Mouse (Mus musculus) thymus, postnatal 36 days (tissue): Measurements from ENCODE around the gene Nudt14.

Experiments used
- DNase-seq, 2 experiments: peaks; one replicate each; pipeline ENCODE4 v3.0.0; 2022; ENCODE audit warnings: mixed read lengths in 2 of 2

Nudt14 gene

DNA sequence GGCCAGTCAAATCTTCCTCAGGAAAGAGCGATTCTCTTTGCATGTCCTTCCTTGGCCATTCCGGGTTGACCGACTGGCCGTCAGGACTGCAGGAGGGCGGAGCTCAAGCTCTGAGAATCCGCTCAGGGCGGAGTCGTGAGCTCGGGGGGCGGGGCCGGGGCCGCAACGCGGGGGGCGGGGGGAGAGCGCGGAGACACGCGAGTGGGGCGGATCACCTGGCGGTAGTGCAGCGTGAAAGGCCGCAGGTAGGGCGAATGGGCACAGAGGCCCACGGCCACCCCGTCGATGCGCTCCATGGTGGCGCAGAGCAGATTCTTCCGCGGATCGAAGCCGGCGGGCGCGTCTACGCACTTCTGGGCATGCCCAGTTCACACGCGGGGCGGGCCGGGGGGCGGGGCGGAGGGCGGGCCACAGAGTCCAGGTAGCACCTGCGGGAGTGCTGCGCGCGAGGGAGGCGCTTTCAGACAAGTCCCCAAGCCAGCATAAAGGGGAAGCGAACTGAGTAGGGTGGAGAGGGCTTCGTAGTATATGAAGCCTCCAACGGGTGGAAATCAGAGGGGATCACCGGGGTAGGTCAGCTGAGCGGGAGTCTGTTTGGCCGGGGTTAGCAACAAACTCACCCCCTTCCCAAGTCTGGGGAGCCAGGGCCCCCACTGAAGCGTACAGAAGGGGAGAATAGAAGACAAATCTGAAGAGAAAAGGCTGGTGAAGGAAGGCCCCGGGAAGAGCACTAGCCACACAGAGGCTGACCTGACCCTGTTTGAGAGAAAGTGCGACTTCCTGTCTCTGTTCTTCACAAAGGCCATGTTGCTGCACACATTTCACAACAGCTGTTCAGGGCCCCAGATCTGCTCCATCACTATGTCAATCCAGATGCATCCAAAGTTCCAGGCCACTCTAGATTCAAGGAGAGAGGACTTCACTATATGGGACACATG, at the start of gene Nudt14:
Gene Nudt14 (minus strand): TSS at position 349 of the 938 bp plus-strand sequence.
- peak; percentile 75 to 79 for DNase-seq

DNA sequence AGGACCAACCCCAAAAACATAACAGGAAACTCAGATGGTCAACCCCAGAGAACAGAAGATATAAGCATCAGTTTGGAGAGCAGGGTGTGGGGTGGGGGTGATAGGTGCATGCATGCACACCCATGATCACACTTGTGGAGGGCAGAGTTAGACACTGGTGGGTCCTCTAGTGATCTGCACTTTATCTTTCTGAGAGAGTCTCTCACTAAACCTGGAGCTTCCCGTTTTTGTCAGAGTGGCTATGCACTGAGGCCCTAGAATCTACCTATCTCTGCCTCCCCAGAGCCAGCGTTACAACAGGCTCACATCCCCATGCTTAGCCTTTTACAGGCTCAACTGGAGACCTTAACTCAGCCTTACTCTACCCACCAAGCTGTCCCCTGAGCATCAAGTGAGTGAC, 49.5 kb upstream of the Nudt14 start:
- no peak for DNase-seq

DNA sequence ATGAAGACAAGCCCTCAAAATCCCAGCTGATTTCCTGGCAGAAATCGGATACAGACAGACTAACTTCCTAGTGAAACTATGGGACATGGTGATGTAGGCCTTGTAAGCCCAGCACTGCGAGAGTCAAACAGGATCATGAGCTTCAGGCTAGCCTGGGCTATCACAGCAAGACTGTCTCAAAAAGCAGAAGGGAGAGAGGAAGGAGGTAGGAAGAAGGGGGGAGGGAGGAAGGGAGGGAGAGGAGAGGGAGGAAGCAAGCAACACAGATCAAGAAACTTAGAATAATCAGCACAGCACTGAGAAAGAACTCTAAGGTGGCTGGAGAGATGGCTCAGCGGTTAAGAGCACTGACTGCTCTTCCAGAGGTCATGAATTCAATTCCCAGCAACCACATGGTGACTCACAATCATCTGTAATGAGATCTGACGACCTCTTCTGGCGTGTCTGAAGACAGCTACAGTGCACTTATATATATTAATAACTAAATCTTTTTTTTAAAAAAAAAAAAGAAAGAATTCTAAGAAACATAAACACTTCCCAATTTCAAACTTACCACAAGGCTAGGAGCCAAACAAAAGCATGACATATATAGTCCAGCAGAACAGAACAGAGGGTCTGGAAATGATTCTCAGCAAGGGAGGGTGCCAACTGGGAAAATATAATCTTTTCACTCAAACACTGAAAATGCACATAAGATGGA, 48.9 kb upstream of the Nudt14 start:
- DNase-seq, result no peak

DNA sequence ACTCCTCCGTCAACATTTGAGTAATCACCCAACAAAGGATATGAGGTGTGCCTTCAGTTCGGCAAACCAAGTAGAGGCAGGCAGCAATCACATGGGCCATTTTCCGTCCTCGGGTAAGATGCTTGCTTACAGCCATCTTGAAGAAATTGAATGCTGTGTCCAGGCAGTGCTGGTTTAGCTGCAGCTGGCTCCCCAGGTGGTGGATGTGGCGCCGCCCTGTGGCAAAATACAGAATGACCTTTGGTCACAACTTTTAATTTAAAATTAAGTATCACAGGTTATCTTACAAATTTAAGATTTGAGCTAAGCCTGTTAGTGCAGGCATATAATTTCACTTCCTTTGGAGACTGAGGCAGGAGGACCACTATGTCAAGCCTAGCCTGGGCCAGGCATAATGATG, 46.0 kb upstream of the Nudt14 start:
- peak; percentile 42 to 51 for DNase-seq

DNA sequence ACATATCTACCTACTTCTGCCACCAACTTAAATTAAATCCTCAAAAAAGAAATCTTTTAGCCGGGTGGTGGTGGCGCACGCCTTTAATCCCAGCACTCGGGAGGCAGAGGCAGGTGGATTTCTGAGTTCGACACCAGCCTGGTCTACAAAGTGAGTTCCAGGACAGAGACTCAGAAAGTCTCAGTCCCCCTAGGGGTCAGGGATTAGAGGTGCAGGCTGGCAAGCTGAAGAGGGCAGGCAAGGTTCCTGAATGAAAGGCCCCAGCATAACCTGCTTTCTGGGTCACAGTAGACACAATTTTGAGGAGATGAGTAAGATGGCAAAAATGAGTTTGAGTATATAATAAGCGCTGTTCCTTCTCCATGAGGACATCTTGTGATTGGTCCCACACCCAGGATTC, 43.4 kb upstream of the Nudt14 start:
- DNase-seq, result peak; percentile 29 to 34

DNA sequence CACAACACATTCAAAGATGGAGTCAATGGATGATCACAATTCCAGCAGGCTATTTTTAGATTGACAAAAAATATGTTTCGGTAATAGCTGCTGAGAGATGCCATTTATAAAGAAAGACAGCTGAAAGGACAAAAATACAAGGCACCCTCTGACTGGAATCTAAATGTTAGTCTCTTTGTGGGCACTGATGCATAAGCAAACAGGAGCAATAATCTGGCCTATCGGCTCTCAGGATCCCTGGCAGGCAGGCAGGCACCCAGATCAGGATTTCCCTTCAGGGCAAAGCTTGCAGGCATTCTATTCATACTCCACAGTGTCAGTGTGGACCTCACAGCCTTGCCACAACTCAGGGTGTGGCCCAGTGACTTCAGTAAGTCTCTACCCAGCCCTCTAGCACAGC, 40.1 kb upstream of the Nudt14 start:
- no peak for DNase-seq

DNA sequence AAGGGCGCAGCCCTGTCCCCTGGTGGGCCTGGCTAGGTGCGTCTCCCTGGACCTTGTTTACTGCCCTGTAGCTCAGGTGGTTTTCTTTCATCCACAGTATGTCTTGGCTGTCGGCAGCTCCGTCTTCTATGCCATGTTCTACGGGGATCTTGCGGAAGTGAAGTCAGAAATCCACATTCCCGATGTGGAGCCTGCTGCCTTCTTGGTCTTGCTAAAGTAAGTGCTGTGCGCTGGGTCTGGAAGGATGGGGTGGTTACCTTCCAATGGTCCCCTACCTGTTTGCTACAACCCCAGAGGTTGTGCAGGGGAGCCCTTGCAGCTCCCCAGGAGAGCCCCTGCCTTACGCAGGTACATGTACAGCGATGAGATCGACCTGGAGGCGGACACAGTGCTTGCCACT, 35.2 kb upstream of the Nudt14 start:
- no peak for DNase-seq

DNA sequence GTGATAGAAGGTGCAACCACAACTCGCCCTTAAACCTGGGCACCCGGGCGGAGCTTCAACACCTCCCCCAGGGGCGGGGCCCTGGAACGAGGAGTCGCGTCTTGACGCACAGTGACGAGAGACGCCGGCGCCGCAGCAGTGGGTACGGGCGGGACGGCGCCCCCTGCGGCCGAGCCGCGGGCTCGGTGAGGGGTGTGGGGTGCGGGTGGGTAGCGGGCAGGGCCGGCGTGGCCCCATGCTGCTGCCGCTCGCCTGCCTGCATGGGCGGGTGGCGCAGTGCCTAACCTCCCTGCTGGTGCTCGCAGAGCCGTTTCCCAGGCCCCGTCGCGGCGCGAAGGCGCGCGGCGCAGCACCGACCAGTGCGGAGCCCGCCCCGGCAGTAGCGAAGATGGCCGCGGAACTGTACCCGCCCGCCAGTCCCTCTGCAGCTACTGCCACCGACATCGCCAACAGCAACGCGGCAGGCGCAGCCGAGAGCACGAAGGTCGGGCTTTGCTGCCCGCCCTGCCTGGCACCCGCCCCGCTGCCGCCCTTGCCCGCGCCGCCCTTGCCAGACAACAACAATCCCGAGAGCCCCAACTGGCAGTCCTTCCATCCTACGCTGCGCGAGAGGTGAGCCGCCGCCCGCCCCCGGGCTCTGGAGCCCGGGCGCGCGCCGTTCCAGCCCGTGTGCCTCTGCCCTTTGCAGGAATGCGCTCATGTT, 34.6 kb upstream of the Nudt14 start, which contains the start of gene Btbd6:
Gene Btbd6 (plus strand): TSS at position 112 of the 703 bp plus-strand sequence.
- peak; percentile 89 to 93 for DNase-seq

DNA sequence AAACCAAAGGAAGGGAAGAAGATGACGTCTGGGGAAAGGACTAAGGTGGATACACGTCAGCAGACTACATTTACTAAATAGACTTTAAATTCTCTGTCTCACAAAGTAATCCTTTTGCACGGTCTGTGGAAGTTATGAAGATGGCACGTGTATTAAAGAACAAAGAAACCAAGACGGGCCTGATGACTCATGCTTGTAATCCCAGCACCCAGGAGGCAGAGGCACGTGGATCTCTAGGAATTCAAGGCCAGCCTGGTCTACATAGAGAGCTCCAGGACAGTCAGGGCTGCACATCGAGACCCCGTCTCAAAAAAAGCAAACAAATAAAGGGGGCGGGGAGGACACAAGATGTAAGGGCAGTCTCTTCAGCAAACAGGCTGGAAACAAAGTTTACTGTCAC, 32.8 kb upstream of the Nudt14 start:
- no peak for DNase-seq

DNA sequence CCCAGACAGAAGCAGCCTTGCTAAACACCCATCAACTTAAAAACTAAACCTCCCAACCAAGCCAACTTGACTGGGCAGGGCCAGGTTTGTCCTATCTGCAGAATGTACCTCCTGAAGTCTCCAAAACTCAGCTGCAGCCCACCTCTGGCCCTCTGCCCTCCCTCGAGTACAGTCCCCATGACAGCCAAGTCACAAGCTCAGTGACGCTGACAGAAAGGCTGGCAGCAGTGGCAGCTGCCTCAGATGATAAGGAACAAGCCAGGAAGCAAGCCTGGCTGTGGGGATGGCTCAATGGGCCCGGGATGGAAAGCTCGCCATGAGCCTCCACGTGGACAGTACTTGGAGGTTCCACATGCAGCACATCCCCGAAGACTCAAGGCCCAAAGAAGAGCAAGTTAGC, 27.7 kb upstream of the Nudt14 start:
- DNase-seq, result no peak

DNA sequence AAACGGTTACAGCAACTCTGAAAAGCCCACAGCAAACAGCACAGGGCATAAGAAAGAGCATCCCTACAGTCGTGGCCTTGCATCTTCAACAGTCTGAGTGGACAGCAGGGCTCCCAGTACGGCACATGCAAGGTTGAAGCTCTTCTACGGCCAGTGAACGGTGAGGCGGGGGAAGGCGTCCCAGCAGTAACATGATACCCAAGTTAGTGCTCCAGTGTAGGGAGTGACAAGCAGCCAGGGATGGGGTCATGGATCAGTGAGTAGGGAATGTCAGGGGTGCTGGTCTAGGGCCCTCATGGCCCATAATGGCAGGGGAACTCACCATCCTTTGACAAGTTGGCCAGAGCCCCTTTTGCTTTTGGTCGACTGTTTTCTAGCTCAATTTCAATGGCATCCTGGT, 27.0 kb upstream of the Nudt14 start:
- DNase-seq, result no peak

DNA sequence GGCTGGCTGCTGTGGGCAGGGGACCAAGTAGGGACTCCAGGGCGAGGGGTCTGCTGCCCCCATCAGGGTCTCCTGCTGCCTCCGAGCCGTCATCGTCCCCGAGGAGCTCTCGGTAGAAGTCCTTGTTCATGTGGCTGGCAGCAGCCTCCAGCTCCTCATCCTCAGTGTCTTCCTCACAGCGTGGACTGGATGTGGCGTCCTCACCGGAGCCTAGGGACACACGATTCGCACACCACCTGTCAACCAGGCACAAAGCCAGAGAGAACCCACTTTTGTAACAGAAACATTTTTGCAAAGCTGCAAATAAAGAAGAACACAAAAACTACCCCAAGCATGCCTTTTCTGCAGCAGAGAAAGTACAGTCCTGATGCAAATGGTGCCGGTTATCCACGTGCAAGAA, 23.9 kb upstream of the Nudt14 start:
- no peak for DNase-seq

DNA sequence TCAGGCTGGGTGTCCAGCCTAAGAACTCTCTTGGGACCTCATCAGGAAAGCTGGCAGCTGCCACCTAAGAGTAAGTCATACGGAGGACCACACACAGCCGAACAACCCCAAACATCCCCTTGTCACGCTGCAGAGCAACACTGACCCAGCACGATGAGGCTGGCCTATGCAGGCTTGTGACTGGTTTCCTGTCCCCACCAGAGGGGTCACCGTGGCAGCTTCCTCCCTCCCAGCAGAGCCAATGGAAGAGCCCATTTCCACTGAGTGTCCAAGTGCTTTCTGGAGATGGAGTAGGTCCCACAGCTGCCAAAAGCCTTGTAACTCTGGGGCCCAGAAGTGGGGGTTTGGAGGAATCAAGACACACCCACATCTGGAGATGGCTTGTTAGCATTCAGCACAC, 19.9 kb upstream of the Nudt14 start:
- no peak for DNase-seq

DNA sequence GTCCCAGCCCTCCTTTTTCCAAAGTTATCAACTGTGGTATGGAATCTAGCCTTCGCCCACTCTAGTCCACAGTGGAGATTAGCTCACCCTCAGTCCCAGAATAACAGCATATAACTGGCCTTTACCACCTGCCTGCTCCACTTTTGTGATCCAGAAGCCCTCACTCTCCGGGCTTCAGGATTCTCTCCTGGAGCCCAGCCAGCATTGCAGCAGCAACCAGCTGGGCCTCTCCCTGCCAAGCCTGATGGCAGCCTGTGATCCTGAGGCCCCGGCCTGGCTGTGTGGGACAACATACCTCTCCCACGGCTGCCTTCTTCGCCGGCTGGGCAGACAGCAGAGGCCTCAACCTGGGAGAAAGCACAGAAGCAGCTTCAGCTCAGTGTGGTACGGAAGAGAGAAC, 19.5 kb upstream of the Nudt14 start:
- DNase-seq, result no peak

DNA sequence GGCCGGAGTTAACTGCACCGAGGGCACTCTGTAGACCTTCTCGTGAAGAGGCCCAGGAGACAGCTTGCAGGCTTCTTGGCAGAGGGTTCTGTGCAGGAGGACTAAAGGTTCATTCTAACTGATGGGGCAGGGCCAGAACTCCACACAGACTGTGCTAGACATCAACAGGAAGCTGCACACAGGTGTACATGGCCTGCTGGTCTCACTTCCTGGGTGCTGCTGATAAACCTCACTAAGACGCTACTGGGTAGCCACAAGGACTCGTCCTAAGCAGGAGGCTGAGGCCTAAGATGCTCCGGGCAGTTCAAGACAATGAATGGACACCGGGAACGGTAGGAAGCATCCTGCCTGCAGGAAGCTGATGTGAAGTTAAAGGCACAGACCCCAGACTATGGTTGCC, 17.5 kb upstream of the Nudt14 start:
- peak; percentile 52 to 65 for DNase-seq

DNA sequence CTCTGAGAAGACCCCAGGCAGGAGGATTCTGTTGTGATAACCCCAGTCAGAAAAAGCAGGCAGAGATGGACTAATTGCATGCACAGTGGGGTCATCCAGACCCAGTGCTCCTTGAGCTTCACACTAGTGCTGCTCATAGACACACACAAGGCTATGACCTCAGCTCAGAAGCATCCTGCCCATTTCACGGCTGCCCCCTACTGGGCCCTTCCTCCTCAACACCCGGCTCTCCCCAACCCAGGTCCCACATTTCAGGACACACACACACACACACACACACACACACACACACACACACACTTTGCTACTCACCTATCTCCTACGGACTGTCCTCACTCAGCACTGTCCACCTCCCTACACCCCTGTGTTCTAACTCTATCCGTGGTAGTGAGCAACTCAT, 16.4 kb upstream of the Nudt14 start:
- peak; percentile 63 for DNase-seq

DNA sequence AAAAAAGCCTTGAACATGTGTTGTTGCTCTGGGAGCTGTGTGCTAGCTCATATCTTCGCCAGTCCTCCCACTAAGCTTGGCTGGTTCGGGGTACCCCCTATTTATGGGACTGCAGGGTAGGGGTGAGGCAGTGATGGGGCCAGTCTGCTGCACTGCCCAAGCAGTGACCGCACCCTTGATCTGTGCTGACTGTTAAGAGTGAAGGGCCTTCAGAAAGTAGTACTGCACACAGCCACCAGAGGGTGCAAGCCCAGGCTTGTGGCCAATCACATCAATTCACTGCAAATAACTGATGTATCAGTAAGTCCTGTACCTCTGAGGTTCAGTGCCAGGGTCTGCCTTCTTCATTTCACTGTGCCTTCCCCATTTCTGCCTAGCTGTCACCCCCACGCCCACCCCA, 13.9 kb upstream of the Nudt14 start:
- peak; percentile 67 to 74 for DNase-seq

DNA sequence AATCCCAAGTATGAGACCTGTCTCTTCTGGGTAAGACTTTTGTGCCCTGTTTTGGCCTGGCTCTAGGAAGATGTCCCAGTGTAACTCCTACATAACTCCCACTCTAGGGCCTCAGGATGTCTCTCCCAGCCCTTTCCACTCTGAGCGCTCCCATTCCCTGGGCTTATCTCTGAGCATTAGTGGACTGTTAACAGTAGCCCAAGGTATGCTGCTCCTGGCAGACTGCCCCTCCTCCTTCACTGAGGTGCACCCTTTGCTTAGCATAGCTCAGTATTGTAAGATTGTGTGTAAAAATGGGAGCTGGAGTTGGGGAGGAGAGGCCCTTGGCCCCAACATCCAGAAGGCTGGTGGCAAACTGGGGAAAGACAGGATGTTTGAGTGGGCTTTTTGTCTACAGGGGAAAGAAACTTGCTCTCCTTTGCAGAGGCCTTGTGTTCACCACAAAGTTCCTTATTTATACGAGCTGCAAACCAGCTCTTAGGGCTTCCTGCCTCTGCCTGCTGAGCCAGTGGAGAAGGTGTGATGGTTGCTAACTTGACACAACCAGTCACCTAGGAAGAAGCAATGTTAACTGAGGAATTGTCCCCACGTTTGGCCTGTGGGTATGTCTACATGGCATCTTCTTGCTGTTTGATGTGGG, 11.1 kb upstream of the Nudt14 start:
- DNase-seq, result no peak

DNA sequence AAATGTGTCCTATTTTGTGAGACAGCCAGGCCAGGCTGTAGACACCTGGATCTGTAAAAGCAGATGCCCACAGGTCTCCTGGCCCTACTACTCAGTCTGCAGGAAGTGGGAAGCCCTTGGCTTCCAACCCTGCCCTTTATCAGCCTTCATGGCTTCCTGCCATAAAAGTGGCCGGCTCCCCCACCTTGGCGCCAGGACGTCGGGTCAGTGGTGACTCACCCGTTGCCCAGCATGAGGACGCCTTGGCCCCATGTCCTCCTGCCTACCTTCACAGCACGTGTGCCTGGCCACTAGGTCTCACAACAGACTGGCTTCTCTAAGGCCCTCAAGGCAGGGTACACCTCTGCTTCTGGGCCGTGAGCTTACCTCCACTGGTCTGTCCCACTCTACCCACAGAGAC, 10.5 kb upstream of the Nudt14 start:
- DNase-seq, result no peak

DNA sequence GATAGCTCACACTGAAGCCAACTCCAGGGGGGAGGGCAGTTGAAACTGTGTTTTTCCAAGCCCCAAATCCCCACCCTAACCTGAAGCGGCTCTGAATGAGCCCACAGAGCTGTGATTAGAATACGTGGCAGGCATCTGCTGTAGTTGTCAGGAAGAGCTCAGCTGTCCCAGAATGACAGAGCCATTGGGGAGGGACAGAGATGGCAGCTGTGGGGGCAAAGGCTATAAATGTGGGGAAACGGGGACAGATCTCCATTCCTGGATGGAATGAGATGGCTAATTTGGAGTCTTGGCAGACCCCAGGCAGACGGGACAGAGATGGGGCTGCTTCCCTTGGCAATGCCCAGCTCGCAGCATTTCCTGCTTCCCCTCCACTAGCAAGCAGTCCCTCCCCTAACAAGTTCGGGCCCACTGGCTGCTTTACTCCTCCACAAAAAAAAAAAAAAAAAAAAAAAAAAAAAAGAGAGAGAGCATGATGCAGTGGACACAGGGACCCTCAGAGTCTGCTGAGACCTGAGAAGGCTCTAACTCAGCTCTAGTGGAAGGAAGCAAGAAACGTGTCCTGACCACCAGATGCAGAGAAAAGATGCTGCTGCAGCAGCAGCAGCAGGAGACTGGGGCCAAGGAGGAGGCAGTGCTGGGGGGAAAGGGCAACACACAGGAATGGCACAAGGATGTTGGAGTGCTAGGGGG, 9.4 kb upstream of the Nudt14 start:
- no peak for DNase-seq

DNA sequence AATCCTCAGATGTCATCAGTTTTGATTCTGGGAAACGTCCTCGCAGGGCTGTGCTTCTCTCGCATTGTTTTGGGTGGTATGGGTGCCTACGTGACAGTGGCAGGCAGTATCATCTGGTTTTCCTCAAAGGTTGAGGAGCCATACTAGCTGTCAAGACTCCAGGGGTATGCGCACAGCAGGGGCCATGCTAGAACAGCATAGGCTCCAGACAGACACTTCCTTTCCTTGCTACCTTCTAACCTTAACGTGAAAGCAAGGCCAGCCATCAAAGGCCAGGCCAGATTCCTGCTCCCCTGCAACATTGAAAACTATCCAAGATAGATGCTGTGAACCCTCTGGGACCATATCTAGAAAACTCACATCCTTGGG, 8.8 kb upstream of the Nudt14 start:
- DNase-seq, result no peak

DNA sequence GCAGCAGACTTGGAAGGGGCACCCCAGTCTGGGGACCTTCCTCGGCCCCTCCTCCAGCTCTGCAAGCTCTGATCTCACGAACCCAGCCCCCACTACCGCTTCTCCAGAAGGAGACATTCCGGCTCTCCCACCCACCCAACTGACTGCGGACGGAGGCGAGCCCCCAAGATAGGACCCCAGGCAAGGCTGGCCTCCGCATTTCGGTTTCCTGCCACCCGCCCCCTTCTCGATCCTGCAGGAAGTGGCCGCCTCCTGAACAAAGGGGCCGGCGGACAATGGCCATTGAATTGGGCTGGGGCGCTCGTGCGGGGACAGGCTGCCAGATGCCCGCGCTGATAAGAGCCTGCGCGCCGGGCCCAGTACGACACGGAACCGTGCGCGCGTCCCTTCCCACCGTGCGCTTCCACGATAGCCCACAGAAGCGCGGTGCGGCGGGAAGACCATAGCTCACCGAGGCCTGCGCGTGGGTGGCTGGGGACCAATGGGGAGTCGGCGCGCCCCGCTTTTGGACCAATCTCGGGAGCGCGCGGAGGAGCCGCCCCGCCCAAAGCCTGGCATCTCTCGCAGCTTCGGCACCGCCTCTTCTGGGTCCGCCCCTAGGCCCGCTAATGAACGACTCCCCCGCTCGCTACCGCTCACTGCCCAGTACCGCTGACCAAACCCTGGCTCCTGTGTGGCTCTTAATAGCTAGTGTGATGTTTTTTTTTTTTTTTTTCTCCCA, 8.3 kb upstream of the Nudt14 start:
- peak; percentile 78 to 85 for DNase-seq
